In the genomic region with DNA sequence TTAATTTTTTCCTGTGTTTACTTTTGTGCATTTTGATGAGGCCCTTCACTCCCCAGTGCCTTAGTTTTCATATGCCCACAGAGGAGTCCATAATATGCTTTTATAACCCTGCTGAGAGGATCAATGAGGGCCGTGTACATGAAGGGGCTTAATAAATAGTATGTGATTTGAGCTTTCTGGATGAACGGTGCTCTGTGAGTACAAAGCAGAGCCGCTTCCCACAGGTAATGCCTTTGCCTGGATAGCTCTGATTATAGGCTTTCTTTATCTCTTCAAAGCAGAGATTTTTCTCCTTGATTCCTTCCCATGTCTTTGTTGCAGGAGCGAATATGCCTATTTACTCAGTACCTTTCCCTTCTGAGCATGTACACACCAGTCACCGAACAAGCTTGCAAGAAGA, we compare ENCODE assay signal across 19 mouse cellular contexts.
A peak's percentile ranks its signal among the peaks of the same experiment; 100 is the strongest.
DNase-seq lines count a peak whose midpoint lies in the region; ATAC-seq lines count a peak whose summit lies in the region.
"Had no signal": no experiment of that assay in that cellular context is flagged by ENCODE, and none has a peak within 500 bp of the region (broad histone marks: within the 10 kb centered on the region; RNA-seq: fewer than 3 reads in every experiment).

No protein-coding gene starts in this region.

- no peak overlapping the region for H3K4me2 ChIP-seq in forebrain, embryonic 13.5 days
- no peak overlapping the region for H3K4me2 ChIP-seq in forebrain, embryonic 16.5 days (ENCODE audit: low read length)
- no peak overlapping the region for H3K4me2 ChIP-seq in forebrain, embryonic 14.5 days (ENCODE audit: low read length)
- no peak overlapping the region for H3K4me2 ChIP-seq in midbrain, embryonic 14.5 days (ENCODE audit: low read length)
- H3K4me2 ChIP-seq: embryonic facial prominence, embryonic 13.5 days; hindbrain, embryonic 13.5 days had no signal

- no peaks in the 10 kb centered on the region for H3K4me1 ChIP-seq in forebrain, embryonic 13.5 days
- H3K4me1 ChIP-seq in forebrain, embryonic 16.5 days (replicated peaks; ENCODE audit: control insufficient read depth, insufficient read depth, low read length): no peaks in the 10 kb centered on the region
- H3K4me1 ChIP-seq in forebrain, embryonic 14.5 days (ENCODE audit: control insufficient read depth, insufficient read depth, low read length): no peaks in the 10 kb centered on the region
- 0 out of 2 replicates have a peak, but pooled peaks cover 5% of the 10 kb centered on the region for H3K4me1 ChIP-seq in midbrain, embryonic 14.5 days (ENCODE audit: control insufficient read depth, insufficient read depth, low read length)
- H3K4me1 ChIP-seq: embryonic facial prominence, embryonic 13.5 days; heart, embryonic 10.5 days; hindbrain, embryonic 13.5 days had no signal

- ATAC-seq in forebrain, embryonic 13.5 days: peak; percentile 41; the same call in 1 of the 2 replicates
- ATAC-seq in forebrain, embryonic 16.5 days: no peak
- ATAC-seq in forebrain, embryonic 14.5 days: no peak
- ATAC-seq in midbrain, embryonic 14.5 days (ENCODE audit: low FRiP score, low TSS enrichment): no peak; the same call in 1 of the 2 replicates
- ATAC-seq: activated CD4-positive, CD25-positive, alpha-beta regulatory T cell, adult 4 months; Patski had no signal

- H3K27ac ChIP-seq in forebrain, embryonic 13.5 days: no peak overlapping the region
- no peak overlapping the region for H3K27ac ChIP-seq in forebrain, embryonic 16.5 days (ENCODE audit: low read length)
- H3K27ac ChIP-seq in forebrain, embryonic 14.5 days (ENCODE audit: low read depth, low read length): no peak overlapping the region
- H3K27ac ChIP-seq in midbrain, embryonic 14.5 days (replicated peaks; ENCODE audit: low read depth, low read length): no peak overlapping the region; the same call in 1 of the 2 replicates
- H3K27ac ChIP-seq: embryonic facial prominence, embryonic 13.5 days; heart, embryonic 10.5 days; hindbrain, embryonic 13.5 days had no signal

- DNase-seq in forebrain, embryonic 14.5 days (ENCODE audit: low spot score): peak; percentile 23
- DNase-seq in midbrain, embryonic 14.5 days: peak; percentile 51
- DNase-seq in kidney, adult 11 months: no peak
- no peak for DNase-seq in heart, postnatal 10 days
- DNase-seq: adrenal gland, postnatal 14 days; cerebellum, adult 18-20 months; cerebellum, adult 9-11 months; cerebellum, postnatal 36 days; gastrocnemius, postnatal 10 days; heart, adult 18-20 months; heart, postnatal 14 days had no signal

- intact Hi-C loops in heart, postnatal 10 days (cut with DNase I): no loop called here

- H3K27me3 ChIP-seq in forebrain, embryonic 13.5 days: no peaks in the 10 kb centered on the region
- no peaks in the 10 kb centered on the region for H3K27me3 ChIP-seq in forebrain, embryonic 16.5 days (replicated peaks; ENCODE audit: control insufficient read depth, insufficient read depth, low read length)
- H3K27me3 ChIP-seq in forebrain, embryonic 14.5 days (replicated peaks; ENCODE audit: control insufficient read depth, insufficient read depth, low read length): no peaks in the 10 kb centered on the region
- no peaks in the 10 kb centered on the region for H3K27me3 ChIP-seq in midbrain, embryonic 14.5 days (ENCODE audit: control insufficient read depth, insufficient read depth, low read length)
- H3K27me3 ChIP-seq: CH12.LX; embryonic facial prominence, embryonic 13.5 days; hindbrain, embryonic 13.5 days; Patski had no signal

- no peaks in the 10 kb centered on the region for H3K9me3 ChIP-seq in forebrain, embryonic 13.5 days (replicated peaks)
- H3K9me3 ChIP-seq in forebrain, embryonic 16.5 days (ENCODE audit: control insufficient read depth, low read length): no peaks in the 10 kb centered on the region
- no peaks in the 10 kb centered on the region for H3K9me3 ChIP-seq in forebrain, embryonic 14.5 days (replicated peaks; ENCODE audit: control insufficient read depth, low read length)
- H3K9me3 ChIP-seq in midbrain, embryonic 14.5 days (ENCODE audit: control insufficient read depth, low read length): no peaks in the 10 kb centered on the region
- H3K9me3 ChIP-seq: embryonic facial prominence, embryonic 13.5 days; heart, embryonic 10.5 days; hindbrain, embryonic 13.5 days had no signal

- H3K9ac ChIP-seq in forebrain, embryonic 13.5 days: no peak overlapping the region
- H3K9ac ChIP-seq in forebrain, embryonic 16.5 days (replicated peaks; ENCODE audit: low read depth, low read length): no peak overlapping the region
- no peak overlapping the region for H3K9ac ChIP-seq in forebrain, embryonic 14.5 days (ENCODE audit: low read length)
- no peak overlapping the region for H3K9ac ChIP-seq in midbrain, embryonic 14.5 days (replicated peaks; ENCODE audit: low read length)
- H3K9ac ChIP-seq: embryonic facial prominence, embryonic 13.5 days; hindbrain, embryonic 13.5 days had no signal

- no peaks in the 10 kb centered on the region for H3K36me3 ChIP-seq in forebrain, embryonic 13.5 days (ENCODE audit: poor library complexity, severe bottlenecking)
- no peaks in the 10 kb centered on the region for H3K36me3 ChIP-seq in forebrain, embryonic 16.5 days (ENCODE audit: control insufficient read depth, insufficient read depth)
- no peaks in the 10 kb centered on the region for H3K36me3 ChIP-seq in forebrain, embryonic 14.5 days (ENCODE audit: control insufficient read depth, insufficient read depth, low read length)
- H3K36me3 ChIP-seq in midbrain, embryonic 14.5 days (ENCODE audit: control insufficient read depth, insufficient read depth, low read length): no peaks in the 10 kb centered on the region
- H3K36me3 ChIP-seq: embryonic facial prominence, embryonic 13.5 days; heart, embryonic 10.5 days; hindbrain, embryonic 13.5 days had no signal

- 34% methylated on average over 5 of the region's 5 CpGs for WGBS in forebrain, embryonic 13.5 days
- 25% methylated on average over 5 of the region's 5 CpGs for WGBS in forebrain, embryonic 16.5 days
- WGBS in forebrain, embryonic 14.5 days: 20% methylated on average over 5 of the region's 5 CpGs
- 32% methylated on average over 5 of the region's 5 CpGs for WGBS in midbrain, embryonic 14.5 days

- H3K4me3 ChIP-seq in forebrain, embryonic 13.5 days: no peak overlapping the region
- no peak overlapping the region for H3K4me3 ChIP-seq in forebrain, embryonic 16.5 days (replicated peaks; ENCODE audit: low read length)
- no peak overlapping the region for H3K4me3 ChIP-seq in forebrain, embryonic 14.5 days (ENCODE audit: low read depth, low read length)
- no peak overlapping the region for H3K4me3 ChIP-seq in midbrain, embryonic 14.5 days (replicated peaks; ENCODE audit: low read depth, low read length)
- H3K4me3 ChIP-seq: embryonic facial prominence, embryonic 13.5 days; heart, embryonic 10.5 days; hindbrain, embryonic 13.5 days had no signal

Comparison
In these comparisons a context has a peak if more than half of its experiments do, and no peak if none do; other contexts are left out.
1. DNase-seq: peak in forebrain, embryonic 14.5 days (single experiment) and midbrain, embryonic 14.5 days (single experiment); none in kidney, adult 11 months (single experiment) and heart, postnatal 10 days (0 of 2).